Mouse (Mus musculus): Measurements from ENCODE around the gene Cntnap1.

DNA sequence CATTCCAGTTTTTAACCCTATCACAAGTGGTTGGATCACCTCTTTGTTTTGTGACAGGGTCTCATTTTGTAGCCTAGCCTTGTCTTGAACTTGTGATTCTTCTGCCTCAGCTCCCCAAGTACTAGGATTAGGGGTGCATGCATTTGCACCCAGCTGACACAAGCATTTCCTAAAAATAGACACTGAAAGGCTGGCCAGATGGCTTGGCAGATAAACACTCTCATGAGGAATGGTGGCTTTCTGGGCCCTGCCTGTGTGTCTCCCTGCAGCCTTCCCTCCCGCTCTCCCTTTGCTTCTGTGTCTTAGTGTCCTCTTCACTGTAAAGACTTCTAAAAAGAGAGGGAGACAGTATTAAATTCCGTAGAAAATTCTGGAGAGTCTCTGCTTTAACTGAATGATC is 39.1 kb upstream of the Cntnap1 start:
- TF ChIP-seq CTCF (IDR thresholded peaks at IDR 0.05; ENCODE audit: low read depth) (no peak), EP300 (IDR thresholded peaks at IDR 0.05; ENCODE audit: low read depth) (no peak)

Measured in liver, postnatal 0 days (tissue).